Mouse (Mus musculus): ENCODE data around the gene Rab19. TPM values are rescaled to one million over a fixed set of nuclear protein-coding genes. Genes with fewer than 3 reads are reported as not detected.
"Not testable (repeated sequence)": the region's sequence is repeated elsewhere in the genome, so short reads cannot be mapped to it uniquely, and the experiment has no call there.

Rab19 gene
- polyA plus RNA-seq, 1 experiment from 2014 or later = 1.7 TPM

DNA sequence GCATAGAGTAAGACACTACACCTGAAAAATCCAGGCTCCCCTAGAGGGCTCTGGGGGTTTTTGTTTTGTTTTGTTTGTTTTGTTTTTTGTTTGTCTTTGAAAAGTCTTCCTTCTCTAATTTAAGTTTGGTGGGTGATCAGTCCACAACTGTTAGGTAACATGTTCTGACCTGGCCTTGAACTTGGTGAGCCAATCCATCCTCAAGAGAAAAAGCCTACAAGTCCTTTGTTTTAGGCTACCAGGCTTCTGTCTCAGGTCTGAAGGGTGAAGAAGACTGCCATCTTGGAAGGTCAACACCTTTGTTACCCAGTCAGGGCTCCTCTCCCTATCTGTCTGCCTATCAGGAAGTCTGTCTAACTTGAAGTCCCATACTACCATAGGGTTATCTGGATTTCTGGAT is 52.7 kb downstream of the Rab19 start:
- Histone ChIP-seq H3K27ac (ENCODE audit: low read depth, low read length) (no peak overlapping the region), H3K4me3 (ENCODE audit: low read length) (no peak overlapping the region), H3K27me3 (ENCODE audit: control insufficient read depth, insufficient read depth, low read length) (no peaks in the 10 kb centered on the region), H3K9me3 (ENCODE audit: control insufficient read depth, low read length) (no peaks in the 10 kb centered on the region), H3K9ac (ENCODE audit: low read depth, low read length) (no peak overlapping the region), H3K36me3 (ENCODE audit: control insufficient read depth, insufficient read depth, low read length) (no peaks in the 10 kb centered on the region), H3K4me1 (ENCODE audit: control insufficient read depth, insufficient read depth, low read length) (no peaks in the 10 kb centered on the region), H3K4me2 (replicated peaks; ENCODE audit: low read depth, low read length) (no peak overlapping the region)
- ATAC-seq (ENCODE audit: low FRiP score, low TSS enrichment) = no peak

- Histone ChIP-seq H3K27ac (ENCODE audit: low read depth, low read length) (no peak overlapping the region), H3K4me3 (ENCODE audit: low read length) (no peak overlapping the region), H3K9ac (ENCODE audit: low read depth, low read length) (no peak overlapping the region), H3K9me3 (ENCODE audit: control insufficient read depth, low read length) (no peaks in the 10 kb centered on the region), H3K36me3 (ENCODE audit: control insufficient read depth, insufficient read depth, low read length) (no peaks in the 10 kb centered on the region), H3K4me1 (ENCODE audit: control insufficient read depth, insufficient read depth, low read length) (no peaks in the 10 kb centered on the region), H3K4me2 (replicated peaks; ENCODE audit: low read depth, low read length) (no peak overlapping the region), H3K27me3 (ENCODE audit: control insufficient read depth, insufficient read depth, low read length) (no peaks in the 10 kb centered on the region)
- 71% methylated on average over 2 of the region's 2 CpGs for WGBS
- no peak for ATAC-seq (ENCODE audit: low FRiP score, low TSS enrichment)
Measured at GRCm38 (mm10) chr6:39434111-39434885, 53.3 kb downstream of the Rab19 start.

GRCm38 (mm10) chr6:39434886-39435492 is 54.0 kb downstream of the Rab19 start:
- Histone ChIP-seq H3K4me1 (ENCODE audit: control insufficient read depth, insufficient read depth, low read length) (no peaks in the 10 kb centered on the region), H3K36me3 (ENCODE audit: control insufficient read depth, insufficient read depth, low read length) (no peaks in the 10 kb centered on the region), H3K9ac (ENCODE audit: low read depth, low read length) (no peak overlapping the region), H3K4me2 (replicated peaks; ENCODE audit: low read depth, low read length) (no peak overlapping the region), H3K27ac (ENCODE audit: low read depth, low read length) (no peak overlapping the region), H3K27me3 (ENCODE audit: control insufficient read depth, insufficient read depth, low read length) (no peaks in the 10 kb centered on the region), H3K9me3 (ENCODE audit: control insufficient read depth, low read length) (no peaks in the 10 kb centered on the region), H3K4me3 (ENCODE audit: low read length) (no peak overlapping the region)
- ATAC-seq (ENCODE audit: low FRiP score, low TSS enrichment) = no peak
- 56% methylated on average over 2 of the region's 2 CpGs for WGBS

- H3K9ac ChIP-seq (ENCODE audit: low read depth, low read length) = no peak overlapping the region
- no peak overlapping the region for H3K27ac ChIP-seq (ENCODE audit: low read depth, low read length)
- H3K9me3 ChIP-seq (ENCODE audit: control insufficient read depth, low read length) = no peaks in the 10 kb centered on the region
- no peak overlapping the region for H3K4me3 ChIP-seq (ENCODE audit: low read length)
- ATAC-seq (ENCODE audit: low FRiP score, low TSS enrichment) = no peak
- WGBS = 91% methylated on average over 5 of the region's 5 CpGs
- no peaks in the 10 kb centered on the region for H3K4me1 ChIP-seq (ENCODE audit: control insufficient read depth, insufficient read depth, low read length)
- H3K36me3 ChIP-seq (ENCODE audit: control insufficient read depth, insufficient read depth, low read length) = no peaks in the 10 kb centered on the region
- H3K27me3 ChIP-seq (ENCODE audit: control insufficient read depth, insufficient read depth, low read length) = no peaks in the 10 kb centered on the region
- H3K4me2 ChIP-seq (replicated peaks; ENCODE audit: low read depth, low read length) = no peak overlapping the region
Measured at GRCm38 (mm10) chr6:39435875-39436274, 54.9 kb downstream of the Rab19 start.

GRCm38 (mm10) chr6:39437519-39437918 is 56.5 kb downstream of the Rab19 start:
- 90% methylated on average over 6 of the region's 6 CpGs for WGBS
- H3K4me3 ChIP-seq (ENCODE audit: low read length); H3K27ac ChIP-seq (ENCODE audit: low read depth, low read length); H3K27me3 ChIP-seq (ENCODE audit: control insufficient read depth, insufficient read depth, low read length); H3K4me2 ChIP-seq (replicated peaks; ENCODE audit: low read depth, low read length); H3K9me3 ChIP-seq (ENCODE audit: control insufficient read depth, low read length); H3K36me3 ChIP-seq (ENCODE audit: control insufficient read depth, insufficient read depth, low read length); H3K9ac ChIP-seq (ENCODE audit: low read depth, low read length); ATAC-seq (ENCODE audit: low FRiP score, low TSS enrichment); H3K4me1 ChIP-seq (ENCODE audit: control insufficient read depth, insufficient read depth, low read length): not testable (repeated sequence)

Other genes starting within 250 kb of the Rab19 start
- gene Kdm7a, start 174.4 kb upstream of the Rab19 start, polyA plus RNA-seq (2014; fragmentation: Nextera tagmentation; extraction: Ambion mirVana) = 5.2 and 7.9 TPM in 2 replicates
- 42.5 and 52.7 TPM in 2 replicates for gene Slc37a3, start 3.5 kb upstream of the Rab19 start, polyA plus RNA-seq (2014; fragmentation: Nextera tagmentation; extraction: Ambion mirVana)
- 45.5 and 65.2 TPM in 2 replicates for gene Mkrn1, start 39.3 kb downstream of the Rab19 start, polyA plus RNA-seq (2014; fragmentation: Nextera tagmentation; extraction: Ambion mirVana)
- 23.3 and 31.8 TPM in 2 replicates for gene Dennd2a, start 176.7 kb downstream of the Rab19 start, polyA plus RNA-seq (2014; fragmentation: Nextera tagmentation; extraction: Ambion mirVana)
- 13.8 and 24.4 TPM in 2 replicates for gene Adck2, start 192.7 kb downstream of the Rab19 start, polyA plus RNA-seq (2014; fragmentation: Nextera tagmentation; extraction: Ambion mirVana)
- 2.1 TPM in 1 of 2 replicates, not detected in the other for gene Gm42420, start 204.6 kb downstream of the Rab19 start, polyA plus RNA-seq (2014; fragmentation: Nextera tagmentation; extraction: Ambion mirVana)
- gene Ndufb2, start 211.4 kb downstream of the Rab19 start, polyA plus RNA-seq (2014; fragmentation: Nextera tagmentation; extraction: Ambion mirVana) = 304 and 445 TPM in 2 replicates

Measured in kidney, embryonic 14.5 days (tissue).